Mouse (Mus musculus) kidney, adult 11 months (tissue): ENCODE data around the gene Jak2.
A peak's percentile ranks its signal among the peaks of the same experiment; 100 is the strongest.

Experiments
- DNase-seq: peaks from one replicate; pipeline ENCODE4 v3.0.0; 2022

Jak2 gene

GRCm38 (mm10) chr19:29253728-29254127 lies 2.1 kb downstream of the Jak2 start:
- peak; percentile 85 for DNase-seq

DNA sequence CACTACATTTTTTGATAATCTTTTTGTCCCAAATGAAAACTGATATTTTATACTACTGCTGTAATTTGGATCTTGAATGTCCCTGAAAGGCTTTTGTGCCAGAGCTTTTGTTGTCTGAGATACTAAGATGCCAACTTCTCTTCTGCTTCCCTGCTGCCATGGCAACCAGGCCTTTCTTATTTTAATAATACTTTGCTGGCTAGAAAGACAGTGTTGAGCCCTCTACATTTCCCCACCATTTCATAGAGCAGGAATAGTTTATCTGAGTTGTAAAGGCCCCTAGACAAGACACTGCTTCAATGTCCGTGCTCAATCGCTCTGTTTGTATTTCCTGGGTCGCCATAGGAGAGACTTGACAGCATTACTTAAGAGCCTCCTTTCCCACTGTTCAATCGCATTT lies 3.0 kb downstream of the Jak2 start:
- no peak for DNase-seq

DNA sequence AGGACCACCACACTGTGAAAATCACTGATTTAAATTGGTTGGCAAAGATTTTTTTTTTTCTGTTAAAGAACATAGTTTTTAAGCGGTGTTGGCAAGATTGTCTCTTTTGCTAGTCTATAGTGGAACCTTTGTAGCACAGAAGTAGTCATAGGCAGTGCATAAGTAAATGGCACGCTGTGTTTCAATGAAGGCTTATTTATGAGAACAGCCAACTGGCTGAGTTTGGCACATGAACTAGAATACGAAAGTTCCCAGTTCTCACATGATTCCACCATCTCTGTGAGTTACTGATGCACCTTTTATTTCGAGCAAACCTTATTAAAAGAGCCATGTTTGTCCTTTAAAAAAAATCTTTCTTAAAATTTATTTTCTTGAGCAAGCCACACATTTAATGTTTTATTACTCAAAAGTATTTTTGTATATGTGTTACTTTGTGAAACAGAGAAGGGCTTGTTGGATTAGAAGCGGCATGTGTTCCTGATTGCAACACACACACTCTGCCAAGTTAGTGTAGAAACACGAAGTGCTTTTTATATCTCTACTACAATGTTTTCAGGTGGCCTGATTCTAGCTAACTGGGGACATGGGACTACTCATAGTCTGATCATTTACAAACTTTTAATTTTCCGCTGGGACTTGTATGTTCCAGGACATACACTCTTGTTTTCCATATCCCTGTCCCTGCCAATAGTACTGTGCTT lies 3.8 kb downstream of the Jak2 start:
- DNase-seq: no peak

DNA sequence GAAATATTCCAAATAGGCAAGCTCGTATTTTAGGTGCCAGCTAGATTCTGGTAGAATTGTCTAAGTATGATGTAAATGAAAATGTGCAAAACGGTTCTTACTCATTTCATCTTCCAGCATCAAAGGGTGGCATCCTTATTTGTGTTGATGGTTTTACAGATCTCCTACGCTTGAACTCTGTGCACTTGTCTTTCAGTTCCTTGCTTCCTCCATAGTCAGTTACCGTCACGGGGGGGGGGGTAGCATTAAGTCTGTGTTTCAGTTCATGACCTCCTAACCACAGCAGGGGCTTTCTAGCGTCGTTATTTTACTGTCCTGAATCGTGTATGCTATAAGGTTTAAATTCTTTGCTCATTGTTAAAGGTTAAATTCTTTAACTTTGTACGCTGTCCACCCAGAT lies 10.0 kb downstream of the Jak2 start:
- DNase-seq: no peak

DNA sequence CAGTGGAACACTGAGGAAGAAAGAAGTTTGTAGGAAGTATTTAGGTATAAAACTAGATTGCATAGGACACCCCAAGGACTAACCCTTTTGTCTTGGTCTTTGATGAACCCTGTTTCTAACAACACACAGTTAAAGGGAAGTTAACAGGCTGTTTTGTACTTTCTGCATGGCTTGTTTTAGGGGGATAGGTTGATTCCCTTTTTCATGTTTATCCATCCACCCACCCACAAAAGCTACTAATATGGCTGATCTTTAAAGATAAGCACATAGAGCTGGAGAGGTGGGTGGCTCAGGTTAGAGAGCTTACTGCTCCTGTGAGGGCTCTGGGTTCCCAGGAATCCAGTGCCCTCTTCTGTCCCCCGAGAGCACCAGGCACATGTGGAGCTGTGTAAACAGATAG lies 11.9 kb downstream of the Jak2 start:
- no peak for DNase-seq

DNA sequence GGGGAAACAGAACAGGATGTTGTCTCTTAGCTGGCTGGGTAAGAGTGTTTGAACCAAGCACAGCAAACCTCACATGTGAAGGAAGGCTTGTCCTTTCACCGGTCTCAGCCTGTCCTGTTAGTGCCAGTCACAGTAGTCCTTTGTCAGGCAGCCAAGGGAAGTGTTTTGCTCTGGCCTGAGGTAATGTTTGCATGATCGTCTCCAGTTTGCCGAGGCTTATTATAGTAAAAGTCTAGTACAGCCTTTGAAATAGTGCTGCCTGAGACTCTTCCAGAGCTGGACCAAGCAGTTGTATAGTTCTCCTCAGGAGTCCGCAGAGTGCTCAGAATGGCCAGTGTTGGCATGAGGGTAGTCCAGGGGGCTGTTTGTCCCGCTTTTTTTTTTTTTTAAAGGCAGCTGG lies 13.9 kb downstream of the Jak2 start:
- peak; percentile 53 for DNase-seq

DNA sequence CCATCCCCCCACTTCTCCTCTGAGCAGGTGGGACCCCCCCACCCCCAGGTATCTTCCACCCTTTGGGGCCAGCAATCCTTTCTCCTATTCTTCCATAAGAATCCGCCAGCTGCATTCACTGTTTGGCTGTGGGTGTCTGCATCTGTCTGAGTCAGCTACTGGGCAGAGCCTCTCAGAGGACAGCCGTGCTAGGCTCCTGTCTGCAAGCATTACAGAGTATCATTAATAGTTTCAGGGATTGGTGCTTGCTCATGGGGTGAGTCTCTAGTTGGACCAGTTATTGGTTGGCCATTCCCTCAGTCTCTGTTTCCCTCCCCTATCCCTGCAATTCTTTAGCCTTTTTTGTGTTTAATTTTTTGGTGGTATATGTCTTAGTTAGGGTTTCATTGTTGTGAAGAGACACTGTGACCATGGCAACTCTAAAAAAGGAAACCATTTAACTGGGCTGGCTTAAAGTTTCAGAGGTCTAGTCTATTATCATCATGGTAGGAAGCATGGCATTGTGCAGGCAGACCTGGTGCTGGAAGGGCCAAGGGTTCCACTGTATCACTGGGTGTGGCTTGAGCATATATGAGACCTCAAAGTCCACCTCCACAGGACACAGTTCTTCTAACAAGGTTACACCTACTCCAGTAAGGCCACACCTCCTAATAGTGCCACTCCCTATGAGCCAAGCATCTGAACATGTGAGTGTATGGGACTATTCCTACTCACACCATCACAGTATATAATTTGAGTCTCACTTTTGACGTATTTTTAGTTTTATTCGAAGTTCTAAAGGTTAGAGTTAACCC lies 15.6 kb downstream of the Jak2 start:
- DNase-seq: no peak

DNA sequence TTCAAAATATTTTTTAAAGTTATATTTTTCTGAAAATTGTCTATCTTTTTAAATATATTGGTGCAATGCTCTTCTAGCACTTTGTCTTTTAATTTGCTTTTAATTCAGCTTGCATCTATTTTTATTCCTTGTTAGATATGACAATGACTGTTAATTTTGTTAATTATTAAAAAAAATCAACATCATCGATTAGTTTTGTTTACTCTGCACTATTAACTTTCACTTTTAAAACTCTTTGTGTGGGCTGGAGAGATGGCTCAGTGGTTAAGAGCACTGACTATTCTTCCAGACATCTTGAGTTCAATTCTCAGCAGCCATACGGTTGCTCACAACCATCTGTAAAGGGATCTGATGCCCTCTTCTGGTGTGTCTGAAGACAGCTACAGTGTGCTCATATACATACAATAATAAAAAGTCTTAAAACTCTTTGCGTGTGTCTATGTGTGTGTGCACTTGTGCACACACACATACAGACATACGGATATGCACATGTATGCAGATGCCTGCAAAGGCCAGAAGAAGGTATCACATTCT lies 17.2 kb downstream of the Jak2 start:
- DNase-seq: no peak

- DNase-seq: no peak
Measured at GRCm38 (mm10) chr19:29270226-29270625, 18.6 kb downstream of the Jak2 start.

GRCm38 (mm10) chr19:29271147-29271578 lies 19.5 kb downstream of the Jak2 start:
- peak; percentile 27 for DNase-seq

GRCm38 (mm10) chr19:29272011-29272809 lies 20.6 kb downstream of the Jak2 start:
- no peak for DNase-seq

- no peak for DNase-seq
Measured at GRCm38 (mm10) chr19:29276414-29276813, 24.8 kb downstream of the Jak2 start.

DNA sequence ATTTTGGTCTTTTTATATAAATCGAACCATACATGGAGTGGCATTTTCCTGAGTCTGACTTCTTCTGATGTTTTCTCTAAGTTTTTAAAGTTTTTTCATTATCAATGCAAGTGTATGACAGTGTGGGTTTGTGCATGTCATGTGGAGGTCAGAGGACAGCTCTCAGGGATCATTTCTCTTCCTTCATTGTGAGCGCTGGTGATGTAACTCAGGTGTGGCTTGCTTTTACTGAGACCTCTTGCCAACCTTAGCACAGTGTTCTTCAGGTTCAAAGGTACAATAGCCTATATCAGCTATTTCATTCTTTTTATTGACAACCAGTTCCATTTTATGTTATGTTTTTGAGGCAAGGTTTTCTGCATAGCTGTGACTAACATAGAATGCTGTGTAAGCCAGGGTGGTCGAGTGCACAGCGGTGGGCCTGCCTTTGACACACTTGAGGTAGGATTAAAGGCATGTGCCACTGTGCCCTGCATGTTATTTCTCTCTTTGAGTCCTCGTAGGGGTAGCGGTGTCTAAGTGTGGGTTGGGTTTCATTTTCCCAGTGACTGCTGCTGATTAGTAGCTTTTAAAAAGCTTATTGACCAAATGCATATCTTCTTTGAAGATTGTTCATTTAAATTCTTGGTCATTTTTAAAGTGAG lies 27.4 kb downstream of the Jak2 start:
- no peak for DNase-seq

DNA sequence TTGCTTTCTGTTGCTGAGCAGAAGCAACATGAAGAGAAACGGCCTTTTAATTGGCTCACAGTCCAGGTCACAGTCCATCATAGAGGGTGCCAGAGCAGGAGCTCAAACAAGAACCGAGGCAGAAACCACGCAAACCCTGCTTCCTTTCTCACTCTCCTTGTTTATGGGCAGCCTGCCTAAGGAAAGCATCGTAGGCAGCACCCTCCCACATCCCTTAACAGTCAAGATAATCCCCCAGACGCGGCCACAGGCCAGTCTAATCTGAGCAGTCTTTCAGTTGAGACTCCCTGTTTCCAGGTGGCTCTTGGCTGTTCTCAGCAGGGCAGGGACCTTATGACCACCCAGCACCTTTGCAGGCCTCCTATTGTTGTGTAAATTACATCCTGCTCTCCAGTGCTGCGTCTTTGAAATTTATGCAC lies 33.8 kb downstream of the Jak2 start:
- peak; percentile 36 for DNase-seq

GRCm38 (mm10) chr19:29287863-29288262 lies 36.2 kb downstream of the Jak2 start:
- no peak for DNase-seq

- DNase-seq: no peak
Measured at GRCm38 (mm10) chr19:29291532-29291931, 39.9 kb downstream of the Jak2 start.

GRCm38 (mm10) chr19:29292546-29292945 lies 40.9 kb downstream of the Jak2 start:
- no peak for DNase-seq

- DNase-seq: no peak
Measured at GRCm38 (mm10) chr19:29294756-29295155, 43.1 kb downstream of the Jak2 start.

DNA sequence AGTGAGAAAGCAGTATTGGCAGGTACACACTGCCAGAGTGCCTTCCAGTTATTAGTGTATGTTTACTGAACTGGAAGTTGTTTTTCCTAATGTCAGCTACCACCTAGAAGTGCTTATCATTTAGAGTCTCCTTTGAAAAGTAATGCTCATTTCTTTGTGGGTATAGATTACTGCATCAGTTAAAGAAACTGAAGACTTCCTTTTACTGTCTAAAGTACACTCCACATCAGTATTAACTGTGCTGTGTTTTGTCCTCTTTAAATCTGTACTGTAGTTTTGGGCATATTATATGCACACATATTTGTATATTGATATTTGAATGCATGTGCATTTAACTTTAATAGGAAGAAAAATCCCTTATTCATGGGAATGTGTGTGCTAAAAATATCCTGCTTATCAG lies 44.5 kb downstream of the Jak2 start:
- DNase-seq: no peak

- no peak for DNase-seq
Measured at GRCm38 (mm10) chr19:29297366-29297765, 45.7 kb downstream of the Jak2 start.

- no peak for DNase-seq
Measured at GRCm38 (mm10) chr19:29300919-29301318, 49.3 kb downstream of the Jak2 start.

DNA sequence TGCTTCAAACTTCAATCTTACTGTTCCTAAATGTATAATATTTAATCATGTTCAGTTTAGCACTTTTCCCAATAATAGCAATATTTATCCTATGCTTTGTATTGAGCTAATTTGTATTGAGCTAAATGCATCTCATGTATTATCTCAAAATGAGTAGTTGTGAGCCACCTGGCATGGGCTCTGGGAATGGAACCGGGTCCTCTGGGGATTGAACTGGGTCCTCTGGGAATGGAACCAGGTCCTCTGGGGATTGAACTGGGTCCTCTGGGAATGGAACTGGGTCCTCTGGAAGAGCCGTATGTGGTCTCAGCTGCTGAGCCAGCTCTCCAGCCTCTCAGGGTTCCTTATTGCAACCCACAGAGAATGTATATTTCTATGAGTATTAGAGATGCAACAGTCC lies 50.5 kb downstream of the Jak2 start:
- DNase-seq: no peak

DNA sequence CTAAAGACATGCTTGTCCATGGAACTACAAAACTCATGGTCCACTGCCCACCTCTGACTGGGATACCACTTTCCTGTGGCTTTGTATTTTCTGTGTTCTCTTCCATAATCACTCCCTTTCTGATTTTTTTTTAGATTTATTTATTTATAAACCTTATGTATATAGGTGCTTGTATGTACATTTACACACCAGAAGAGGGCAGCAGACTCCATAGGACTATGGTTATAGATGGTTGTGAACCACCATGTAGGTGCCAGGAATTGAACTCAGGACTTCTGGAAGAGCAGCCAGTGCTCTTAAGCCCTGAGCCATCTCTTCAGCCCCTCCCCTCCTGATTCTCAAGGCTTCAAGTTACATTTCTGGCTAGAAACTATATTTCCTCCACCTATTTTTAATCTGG lies 57.2 kb downstream of the Jak2 start:
- DNase-seq: no peak
